Mouse (Mus musculus) right cerebral cortex, postnatal 36 days (tissue): ENCODE measurements around the gene Ier2.

ENCODE experiments used
- DNase-seq, 2 experiments: peaks; one replicate each; pipeline ENCODE4 v3.0.0; 2022; ENCODE audit warnings: low spot score in 2 of 2, mixed read lengths in 1 of 2

Gene Ier2

GRCm38 (mm10) chr8:84662581-84663065 is at the start of gene Ier2:
Gene Ier2, minus strand, starts transcription at chr8:84662852.
- DNase-seq, result peak; percentile 89 to 93

GRCm38 (mm10) chr8:84711933-84712758 is 49.5 kb upstream of the Ier2 start:
- no peak for DNase-seq

DNA sequence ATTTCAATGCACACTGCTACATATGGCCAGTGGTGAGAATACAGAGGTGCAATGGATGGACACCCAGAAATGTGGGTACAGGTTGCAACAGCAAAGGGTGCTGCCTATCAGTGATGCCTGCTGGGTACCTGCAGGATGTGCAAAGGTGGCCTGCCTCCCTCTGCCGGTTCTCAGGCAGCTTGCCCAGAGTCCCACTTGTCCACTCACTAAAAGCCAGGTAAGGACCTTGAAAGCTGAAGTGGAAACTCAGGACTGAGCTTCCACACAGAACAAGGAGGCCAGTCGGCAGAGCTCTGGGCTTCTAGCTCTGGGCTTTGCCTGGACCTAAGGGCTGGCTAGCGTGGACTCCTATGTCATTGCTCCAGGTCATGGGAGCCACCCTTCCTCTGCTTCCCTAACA is 48.7 kb upstream of the Ier2 start:
- no peak for DNase-seq

DNA sequence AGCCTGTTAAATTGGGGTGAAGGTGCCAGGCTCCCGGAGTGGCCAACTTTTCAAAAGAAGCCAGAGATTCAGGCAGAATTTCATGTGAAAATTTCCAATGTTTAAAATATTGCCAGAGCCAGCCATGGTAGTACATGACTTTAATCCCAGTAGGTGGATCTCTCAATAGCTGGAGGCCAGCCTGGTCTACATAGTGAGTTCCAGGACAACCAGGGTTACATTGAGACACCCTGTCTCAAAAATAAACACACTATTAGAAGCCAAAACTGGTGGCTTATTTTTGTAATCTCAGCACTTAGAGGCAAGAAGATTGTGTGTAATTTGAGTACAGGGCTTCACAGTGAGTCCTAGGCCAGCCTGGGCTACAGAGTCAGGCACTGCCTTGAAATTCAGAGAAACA is 47.3 kb upstream of the Ier2 start:
- DNase-seq, result no peak

- DNase-seq, result peak; percentile 74 to 78
These were observed 46.3 kb upstream of the Ier2 start for GRCm38 (mm10) chr8:84708774-84709475.

- DNase-seq, result no peak
These were observed 45.5 kb upstream of the Ier2 start for GRCm38 (mm10) chr8:84708071-84708541.

DNA sequence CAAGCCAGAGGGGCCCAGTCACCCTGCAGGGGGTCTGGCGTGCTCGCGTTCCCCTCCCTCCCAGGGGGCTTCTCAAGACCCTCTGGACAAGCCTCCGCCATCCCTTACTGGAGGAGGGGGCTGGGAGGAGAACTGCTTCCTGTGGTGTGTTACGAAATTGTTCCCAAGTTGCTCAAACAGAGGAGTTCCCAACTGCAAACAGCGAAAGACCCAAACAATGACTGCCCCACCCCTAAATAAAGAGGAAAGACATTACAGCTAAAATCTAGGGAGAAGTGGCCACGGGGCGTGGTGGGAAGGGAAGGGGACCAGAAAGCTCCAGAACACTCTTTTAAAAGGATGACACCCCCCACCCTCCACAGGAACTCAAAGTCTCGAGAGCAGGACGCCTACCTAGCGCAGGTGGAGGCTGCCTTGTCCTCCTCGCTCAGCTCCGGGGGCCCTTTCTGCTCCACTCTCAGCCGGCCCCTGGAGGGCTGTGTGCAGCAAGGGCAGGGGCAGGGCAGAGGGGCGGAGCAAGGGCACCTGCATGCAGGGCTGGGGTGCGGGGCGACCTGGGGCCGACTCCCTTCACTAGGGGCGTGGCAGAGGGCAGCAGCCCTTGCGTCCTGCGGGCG is 44.7 kb upstream of the Ier2 start:
- DNase-seq, result no peak

GRCm38 (mm10) chr8:84706610-84707266 is 44.1 kb upstream of the Ier2 start:
- no peak for DNase-seq

DNA sequence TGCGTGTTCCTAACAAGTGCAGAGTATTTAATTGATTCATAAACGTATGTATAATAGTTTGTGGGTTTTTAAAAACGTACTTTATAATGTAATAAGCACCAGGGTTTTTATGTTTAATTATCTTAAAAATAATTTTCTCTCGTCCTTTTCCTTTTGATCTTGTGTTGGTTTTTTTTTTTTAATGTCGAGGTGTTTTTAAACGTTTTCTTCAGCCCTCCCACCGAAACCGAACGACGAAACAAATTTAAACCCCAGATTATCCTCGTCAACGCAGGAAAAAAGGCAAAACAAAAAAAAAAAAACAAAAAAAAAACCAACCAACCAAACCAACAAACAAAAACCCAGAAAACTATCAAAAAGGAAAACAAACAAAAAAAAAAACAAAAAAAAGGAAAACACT is 43.3 kb upstream of the Ier2 start:
- no peak for DNase-seq

GRCm38 (mm10) chr8:84704867-84705831 is 42.5 kb upstream of the Ier2 start:
- DNase-seq, result no peak

GRCm38 (mm10) chr8:84704356-84704755 is 41.7 kb upstream of the Ier2 start:
- no peak for DNase-seq

GRCm38 (mm10) chr8:84703466-84704249 is 41.0 kb upstream of the Ier2 start:
- no peak for DNase-seq

DNA sequence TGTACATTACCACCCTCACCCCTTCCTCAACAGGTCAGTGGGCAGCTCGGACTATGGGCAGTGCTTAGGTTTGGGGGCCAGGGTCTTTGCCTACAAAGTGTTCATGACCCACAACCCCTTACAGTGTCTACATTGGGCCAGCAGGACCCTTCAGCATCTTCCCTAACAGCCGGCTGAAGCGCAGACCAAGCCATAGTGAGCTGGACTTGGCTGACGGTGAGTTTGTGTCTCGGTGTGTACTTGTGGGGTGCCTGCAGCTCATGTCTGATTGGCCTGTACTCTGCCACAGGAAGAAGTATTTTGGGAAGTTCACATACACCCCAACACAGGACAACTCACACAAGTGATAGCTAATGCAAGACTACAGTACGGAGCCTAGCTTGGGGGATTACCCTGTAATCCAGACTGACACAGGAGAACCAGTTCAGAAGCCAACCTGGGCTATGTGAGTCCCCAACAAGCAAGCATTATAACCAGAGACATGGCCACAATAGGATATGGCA is 40.4 kb upstream of the Ier2 start:
- DNase-seq, result no peak

DNA sequence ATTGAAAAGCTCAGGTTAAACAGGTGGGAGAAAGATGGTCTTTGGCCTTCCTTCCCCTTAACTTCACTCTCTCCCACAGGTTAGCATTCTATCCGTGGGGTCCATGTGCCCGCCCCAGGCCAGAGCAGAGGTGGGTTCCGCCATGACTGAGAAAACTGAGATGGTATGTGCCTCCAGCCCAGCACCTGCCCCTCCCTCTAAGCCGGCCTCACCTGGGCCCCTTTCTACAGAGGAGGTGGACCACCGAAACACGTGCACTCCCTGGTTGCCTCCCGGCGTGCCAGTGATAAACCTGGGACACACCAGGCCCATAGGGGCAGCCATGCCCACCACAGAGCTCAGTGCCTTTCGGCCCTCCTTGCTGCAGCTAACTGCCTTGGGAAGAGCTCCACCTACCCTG is 39.9 kb upstream of the Ier2 start:
- DNase-seq, result no peak

- no peak for DNase-seq
These were observed 38.6 kb upstream of the Ier2 start, which contains the start of gene Lyl1 for GRCm38 (mm10) chr8:84700941-84701911. Gene Lyl1, plus strand, starts transcription at chr8:84701457.

- DNase-seq, result no peak
These were observed 37.9 kb upstream of the Ier2 start for GRCm38 (mm10) chr8:84700526-84700925.

GRCm38 (mm10) chr8:84699861-84700322 is 37.2 kb upstream of the Ier2 start:
- DNase-seq, result no peak

- DNase-seq, result no peak
These were observed 36.3 kb upstream of the Ier2 start for GRCm38 (mm10) chr8:84698929-84699401.
